Mouse (Mus musculus): ENCODE measurements around the gene Tfap2a. TPM values are rescaled to one million over a fixed set of nuclear protein-coding genes. Genes with fewer than 3 reads are reported as not detected.

The Tfap2a gene
- polyA plus RNA-seq, 1 experiment, result 0.36 TPM

DNA sequence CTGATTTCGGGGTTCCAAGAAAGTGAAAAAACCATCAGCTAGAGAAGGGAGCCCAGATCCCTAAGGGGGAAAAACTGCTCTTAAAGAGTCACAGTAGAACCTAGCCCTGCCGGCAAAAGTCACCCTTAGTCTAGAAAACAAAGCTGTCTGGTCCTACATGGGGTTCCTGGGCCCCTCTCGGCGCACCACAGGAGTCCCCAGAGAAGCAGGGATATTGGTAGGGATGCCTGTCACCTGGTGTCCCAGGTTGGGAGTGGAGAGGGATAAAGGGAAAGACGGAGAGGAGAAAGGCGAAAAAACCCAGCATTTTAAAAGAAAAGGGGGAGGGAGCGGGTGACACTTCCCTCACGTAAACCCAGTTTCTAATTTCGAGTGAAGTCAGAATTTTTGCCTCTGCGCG, 6.1 kb downstream of the Tfap2a start:
- Histone ChIP-seq H3K4me2 (ENCODE audit: low read depth) (peak overlapping the region; percentile 76), H3K4me3 (peak overlapping the region; percentile 28), H3K27me3 (ENCODE audit: control insufficient read depth, insufficient read depth, insufficient read length) (peaks cover 65% of the 10 kb centered on the region), H3ac (ENCODE audit: control insufficient read depth, insufficient read length) (no peak overlapping the region), H3K36me3 (ENCODE audit: control insufficient read depth, insufficient read depth) (no peaks in the 10 kb centered on the region), H3K79me2 (ENCODE audit: control insufficient read depth, insufficient read depth) (no peaks in the 10 kb centered on the region)
- TF ChIP-seq MYOG (IDR thresholded peaks at IDR 0.05; ENCODE audit: control insufficient read depth in 1 of 3, insufficient read depth in 1 of 3, insufficient read length in 2 of 3, low read depth in 2 of 3) (no peak), TCF3 (IDR thresholded peaks at IDR 0.05; ENCODE audit: insufficient read length, low read depth) (no peak), REST (IDR thresholded peaks at IDR 0.05; ENCODE audit: insufficient read depth, insufficient read length) (no peak), SRF (IDR thresholded peaks at IDR 0.05; ENCODE audit: control insufficient read depth, insufficient read length, low read depth) (no peak), POLR2AphosphoS2 (IDR thresholded peaks at IDR 0.05; ENCODE audit: insufficient read length, low read depth) (no peak), CEBPB (IDR thresholded peaks at IDR 0.05; ENCODE audit: insufficient read depth, poor library complexity, severe bottlenecking) (no peak), USF1 (IDR thresholded peaks at IDR 0.05; ENCODE audit: low read depth) (no peak), MYOD1 (IDR thresholded peaks at IDR 0.05; ENCODE audit: control insufficient read depth in 1 of 3, insufficient read length in 2 of 3, low read depth in 2 of 3) (no peak), TCF12 (IDR thresholded peaks at IDR 0.05; ENCODE audit: insufficient read depth, poor library complexity, severe bottlenecking) (no peak), E2F4 (IDR thresholded peaks at IDR 0.05; ENCODE audit: insufficient read depth) (no peak), MAX (IDR thresholded peaks at IDR 0.05; ENCODE audit: low read depth) (no peak), POLR2A (IDR thresholded peaks at IDR 0.05; ENCODE audit: insufficient read length, low read depth) (no peak)

DNA sequence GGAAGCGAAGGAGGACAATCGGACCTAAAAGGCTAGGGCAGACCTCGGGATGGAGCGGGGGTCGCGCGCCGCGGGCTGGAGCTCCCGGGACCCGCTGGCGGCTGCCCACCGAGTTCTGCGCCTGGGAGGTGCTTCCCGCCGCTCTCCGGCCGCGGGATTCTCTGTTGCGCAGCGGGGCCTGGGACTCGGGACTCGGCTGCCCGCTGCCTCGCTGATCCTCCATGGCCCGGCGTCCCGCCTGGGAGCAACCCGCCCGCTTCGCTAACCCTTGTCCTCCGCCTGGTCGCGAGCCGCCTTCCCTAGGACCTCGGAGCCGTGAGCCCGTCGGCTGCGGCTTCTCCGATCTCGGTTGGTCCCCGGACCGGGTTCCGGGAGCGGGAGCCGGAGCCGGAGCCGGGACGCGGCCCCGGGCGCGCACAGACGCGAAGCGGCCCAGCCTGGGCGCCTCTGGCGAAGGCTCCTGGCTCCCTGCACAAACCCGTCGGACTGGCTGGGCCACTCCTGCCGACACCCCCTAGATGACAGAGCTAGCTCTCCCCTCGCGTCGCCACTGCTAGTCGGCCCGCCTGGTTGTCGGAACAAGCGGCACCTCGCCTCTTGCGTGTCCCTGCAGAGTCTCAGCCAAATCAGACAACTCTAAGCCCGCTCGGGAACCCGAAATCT, 6.9 kb downstream of the Tfap2a start:
- TF ChIP-seq REST (IDR thresholded peaks at IDR 0.05; ENCODE audit: insufficient read depth, insufficient read length) (no peak), POLR2A (IDR thresholded peaks at IDR 0.05; ENCODE audit: insufficient read length, low read depth) (peak; percentile 35), E2F4 (IDR thresholded peaks at IDR 0.05; ENCODE audit: insufficient read depth) (no peak), SRF (IDR thresholded peaks at IDR 0.05; ENCODE audit: control insufficient read depth, insufficient read length, low read depth) (no peak), MAX (IDR thresholded peaks at IDR 0.05; ENCODE audit: low read depth) (no peak), TCF3 (IDR thresholded peaks at IDR 0.05; ENCODE audit: insufficient read length, low read depth) (no peak)
- Histone ChIP-seq H3K4me2 (ENCODE audit: low read depth) (peak overlapping the region; percentile 76), H3K27me3 (ENCODE audit: control insufficient read depth, insufficient read depth, insufficient read length) (peaks cover 60% of the 10 kb centered on the region), H3K79me2 (ENCODE audit: control insufficient read depth, insufficient read depth) (no peaks in the 10 kb centered on the region), H3ac (ENCODE audit: control insufficient read depth, insufficient read length) (peak overlapping the region; percentile 2), H3K4me3 (peak overlapping the region; percentile 28), H3K36me3 (ENCODE audit: control insufficient read depth, insufficient read depth) (no peaks in the 10 kb centered on the region)

DNA sequence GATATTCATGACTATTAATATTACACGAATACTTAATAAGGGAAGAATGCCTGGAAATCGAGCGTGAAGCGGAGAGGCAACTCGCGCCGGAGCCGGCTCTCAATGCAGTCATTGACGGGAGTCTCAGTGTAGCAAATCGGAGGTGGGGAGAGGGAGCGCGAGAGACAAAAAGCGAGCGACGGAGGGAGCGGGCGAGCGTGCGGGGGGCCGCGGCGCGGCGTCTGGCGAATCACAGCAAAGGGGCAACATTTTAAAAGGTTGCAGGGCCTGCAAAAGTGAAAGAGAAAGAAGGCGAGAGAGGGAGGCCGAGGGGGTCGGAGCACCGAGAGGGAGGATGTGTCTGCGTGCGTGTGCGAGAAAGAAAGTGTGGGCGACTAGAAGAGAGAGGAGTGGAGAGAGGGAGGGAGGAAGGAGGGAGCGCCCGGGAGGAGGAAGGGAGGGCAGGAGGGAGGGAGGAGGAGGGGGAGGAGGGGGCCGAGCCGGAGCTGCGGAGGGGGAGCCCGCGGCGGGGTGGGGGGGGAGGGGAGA, 7.5 kb downstream of the Tfap2a start:
- Histone ChIP-seq H3ac (ENCODE audit: control insufficient read depth, insufficient read length) (peak overlapping the region; percentile 2), H3K27me3 (ENCODE audit: control insufficient read depth, insufficient read depth, insufficient read length) (peaks cover 55% of the 10 kb centered on the region), H3K36me3 (ENCODE audit: control insufficient read depth, insufficient read depth) (no peaks in the 10 kb centered on the region), H3K4me2 (ENCODE audit: low read depth) (peak overlapping the region; percentile 77), H3K4me3 (peak overlapping the region; percentile 28), H3K79me2 (ENCODE audit: control insufficient read depth, insufficient read depth) (no peaks in the 10 kb centered on the region)
- TF ChIP-seq TCF12 (IDR thresholded peaks at IDR 0.05; ENCODE audit: insufficient read depth, poor library complexity, severe bottlenecking), result no peak
- peak; percentile 48 for TF ChIP-seq POLR2A (IDR thresholded peaks at IDR 0.05; ENCODE audit: insufficient read length, low read depth)

DNA sequence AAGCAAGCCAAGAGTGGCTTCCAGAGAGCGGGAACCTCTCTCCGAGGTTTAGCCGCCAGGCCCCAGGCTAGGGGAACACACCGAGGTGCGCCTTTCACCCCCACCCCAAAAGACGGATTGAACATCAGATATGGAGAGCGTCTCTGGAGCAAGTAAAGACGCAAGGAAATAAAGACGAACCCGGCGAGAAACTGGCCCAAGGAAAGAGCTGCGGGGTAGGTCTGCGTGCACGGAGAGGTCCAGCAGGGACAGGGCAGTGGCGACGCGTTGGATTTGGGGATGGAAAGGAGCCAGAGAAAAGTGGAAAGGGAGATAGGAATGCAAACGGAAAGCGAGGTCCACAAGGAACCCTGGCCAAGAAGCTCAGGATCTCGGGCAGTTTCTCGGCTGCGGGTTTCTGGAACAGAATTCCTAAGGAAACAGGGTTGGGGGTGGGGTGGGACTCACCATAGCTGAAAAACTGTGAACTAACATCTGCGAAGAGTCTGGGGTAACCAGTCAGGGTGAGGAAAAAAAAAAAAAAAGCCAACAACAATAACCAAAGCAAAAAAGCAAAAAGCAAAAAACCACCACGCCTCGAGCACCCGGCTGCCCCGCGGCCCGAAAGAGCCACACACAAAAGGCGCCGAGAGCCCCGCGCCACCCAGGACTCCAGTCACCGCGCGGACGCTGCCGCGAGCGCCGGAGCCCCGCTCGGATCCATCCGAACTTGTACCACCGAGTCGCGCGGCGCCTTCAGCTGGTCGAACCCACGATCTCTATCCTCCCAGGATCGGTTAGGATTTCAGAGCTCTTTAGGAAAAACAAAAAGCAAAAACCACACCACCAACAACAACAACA, 8.4 kb downstream of the Tfap2a start:
- no peak for TF ChIP-seq SRF (IDR thresholded peaks at IDR 0.05; ENCODE audit: control insufficient read depth, insufficient read length, low read depth)
- TF ChIP-seq MYOD1 (IDR thresholded peaks at IDR 0.05; ENCODE audit: control insufficient read depth in 1 of 3, insufficient read length in 2 of 3, low read depth in 2 of 3), result no peak
- no peak for TF ChIP-seq TCF3 (IDR thresholded peaks at IDR 0.05; ENCODE audit: insufficient read length, low read depth)
- TF ChIP-seq MAX (IDR thresholded peaks at IDR 0.05; ENCODE audit: low read depth), result no peak
- no peak for TF ChIP-seq TCF12 (IDR thresholded peaks at IDR 0.05; ENCODE audit: insufficient read depth, poor library complexity, severe bottlenecking)
- TF ChIP-seq CEBPB (IDR thresholded peaks at IDR 0.05; ENCODE audit: insufficient read depth, poor library complexity, severe bottlenecking), result no peak
- no peak for TF ChIP-seq USF1 (IDR thresholded peaks at IDR 0.05; ENCODE audit: low read depth)
- no peak for TF ChIP-seq POLR2AphosphoS2 (IDR thresholded peaks at IDR 0.05; ENCODE audit: insufficient read length, low read depth)
- no peak for TF ChIP-seq REST (IDR thresholded peaks at IDR 0.05; ENCODE audit: insufficient read depth, insufficient read length)
- no peak for TF ChIP-seq MYOG (IDR thresholded peaks at IDR 0.05; ENCODE audit: control insufficient read depth in 1 of 3, insufficient read depth in 1 of 3, insufficient read length in 2 of 3, low read depth in 2 of 3)
- Histone ChIP-seq H3K27me3 (ENCODE audit: control insufficient read depth, insufficient read depth, insufficient read length) (peaks cover 55% of the 10 kb centered on the region), H3K79me2 (ENCODE audit: control insufficient read depth, insufficient read depth) (no peaks in the 10 kb centered on the region), H3K4me3 (peak overlapping the region; percentile 28), H3ac (ENCODE audit: control insufficient read depth, insufficient read length) (peak overlapping the region; percentile 2), H3K36me3 (ENCODE audit: control insufficient read depth, insufficient read depth) (no peaks in the 10 kb centered on the region), H3K4me2 (ENCODE audit: low read depth) (peak overlapping the region; percentile 77)
